Mouse (Mus musculus): ENCODE measurements around the gene Mrap.

- no peak for TF ChIP-seq EP300 (IDR thresholded peaks at IDR 0.05; ENCODE audit: low read depth)
- no peak for TF ChIP-seq CTCF (IDR thresholded peaks at IDR 0.05; ENCODE audit: low read depth)
Measured at GRCm38 (mm10) chr16:90726600-90727227, 11.3 kb upstream of the Mrap start.

Measured in heart, postnatal 0 days (tissue).